Mouse (Mus musculus) G1E (cell line): ENCODE data around the gene Gamt.

Experiments used
- CTCF ChIP-seq: IDR thresholded peaks from 2 replicates; pipeline ENCODE4 v1.5.1; 2012; ENCODE audit warnings: low read depth, low read length, inconsistent platforms, mixed read lengths
- GATA1 ChIP-seq: IDR thresholded peaks from 2 replicates; pipeline ENCODE4 v1.6.1; 2012; ENCODE audit warnings: borderline replicate concordance, low read length, inconsistent platforms, mixed read lengths
- GATA2 ChIP-seq: IDR thresholded peaks from 2 replicates; pipeline ENCODE4 v1.6.1; 2012; ENCODE audit warnings: low read depth, low read length, inconsistent platforms, borderline replicate concordance
- POLR2AphosphoS5 ChIP-seq: IDR thresholded peaks from 2 replicates; pipeline ENCODE4 v1.6.1; 2012; ENCODE audit warnings: low read depth, low read length, inconsistent platforms; ENCODE audit not compliant: insufficient replicate concordance
- TAL1 ChIP-seq: conservative IDR thresholded peaks from 2 replicates; pipeline ENCODE4 v1.6.1; 2012; ENCODE audit warnings: low read depth, low read length, inconsistent platforms, mixed read lengths

GRCm38 (mm10) chr10:80270099-80270498 is 9.3 kb upstream of the Gamt start:
- no peak for TF ChIP-seq CTCF
- TF ChIP-seq GATA1 = no peak
- no peak for TF ChIP-seq POLR2AphosphoS5
- TF ChIP-seq TAL1 = no peak
- no peak for TF ChIP-seq GATA2
